Mouse (Mus musculus): ENCODE measurements at regions not wholly inside any gene's neighbourhood (a gene's known extent, or its start where the extent isn't known, plus 50 kb on each side); places are given as distances from the start of the nearest gene placed in this dataset.

GRCm38 (mm10) chr2:78803543-78803942 lies 64.4 kb upstream of the Ube2e3 start:
- no peak for TF ChIP-seq POLR2A (IDR thresholded peaks at IDR 0.05; ENCODE audit: low read depth, low read length)
- TF ChIP-seq CTCF (IDR thresholded peaks at IDR 0.05; ENCODE audit: extremely low read depth, insufficient read length, insufficient replicate concordance, low read depth, low read length), result no peak

Measured in small intestine, adult 2 months (tissue).